Mouse (Mus musculus) c-Kit-positive CD71-positive TER-119-positive erythroid progenitor cells, embryonic 14.5 days (primary cell): ENCODE data around the gene Itga5.

Experiments used
- DNase-seq: peaks from one replicate; pipeline ENCODE4 v3.0.0-alpha.2; 2013; ENCODE audit warnings: low spot score

The Itga5 gene

DNA sequence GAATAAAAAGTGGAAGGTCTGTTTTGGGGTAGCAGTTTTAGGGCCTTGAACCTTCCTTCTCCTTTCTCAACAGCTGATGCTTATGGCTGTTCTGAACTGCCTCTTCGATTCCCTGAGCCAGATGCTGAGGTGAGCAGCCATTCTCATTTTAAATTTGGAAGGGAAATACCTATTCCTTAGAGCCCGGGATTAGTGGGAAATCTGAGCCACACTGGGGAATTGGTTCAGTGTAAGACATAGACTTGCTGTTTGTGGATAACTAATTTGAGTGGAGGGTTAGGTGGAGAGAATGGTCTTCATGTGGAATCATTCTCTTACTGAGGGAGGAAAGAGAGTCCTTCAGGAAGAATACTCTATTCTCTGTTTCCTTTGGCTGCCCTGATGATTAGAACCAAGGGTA lies 71.9 kb downstream of the Itga5 start:
- no peak for DNase-seq
